Comparison of ENCODE assay signal across 11 mouse cellular contexts in the genomic region with DNA sequence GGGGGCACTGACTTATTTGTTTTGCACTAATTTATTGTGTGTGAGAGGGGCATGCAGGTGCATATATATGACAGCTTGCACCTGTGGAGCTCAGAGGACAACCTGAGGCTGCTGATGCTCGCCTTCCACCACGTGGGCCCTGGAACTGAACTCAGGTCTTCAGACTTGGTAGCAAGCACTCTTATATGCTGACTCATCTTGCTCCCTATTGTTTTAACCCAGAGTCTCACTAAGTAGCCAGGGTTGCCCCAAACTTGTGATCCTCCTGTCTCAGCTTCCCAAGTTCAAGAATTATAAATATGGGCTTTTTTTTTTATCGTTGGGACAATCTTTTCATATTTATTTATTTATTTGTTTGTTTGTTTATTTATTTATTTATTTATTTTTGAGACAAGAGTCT. TPM values are rescaled to one million over a fixed set of nuclear protein-coding genes. Genes with fewer than 3 reads are reported as not detected.
DNase-seq lines count a peak whose midpoint lies in the region; ATAC-seq and TF ChIP-seq lines count a peak whose summit lies in the region.
"Had no signal": no experiment of that assay in that cellular context is flagged by ENCODE, and none has a peak within 500 bp of the region (broad histone marks: within the 10 kb centered on the region; RNA-seq: fewer than 3 reads in every experiment).

No protein-coding gene starts in this region.

- H3K4me3 ChIP-seq in kidney, postnatal 0 days (replicated peaks; ENCODE audit: low read depth, low read length), result no peak overlapping the region
- peak overlapping the region; percentile 38; the same call in 1 of the 2 replicates for H3K4me3 ChIP-seq in forebrain, embryonic 11.5 days (ENCODE audit: low read depth, low read length)
- no peak overlapping the region; the same call in 1 of the 2 replicates for H3K4me3 ChIP-seq in hindbrain, postnatal 0 days (ENCODE audit: low read length)
- H3K4me3 ChIP-seq in neural tube, embryonic 13.5 days, result peak overlapping the region; percentile 44
- no peak overlapping the region for H3K4me3 ChIP-seq in cerebellum, adult 2 months (replicated peaks; ENCODE audit: insufficient read depth, low read depth, low read length)

- H3K36me3 ChIP-seq in kidney, postnatal 0 days (ENCODE audit: insufficient read depth, low read length), result no peaks in the 10 kb centered on the region
- no peaks in the 10 kb centered on the region for H3K36me3 ChIP-seq in forebrain, embryonic 11.5 days (ENCODE audit: control insufficient read depth, insufficient read depth, low read length)
- H3K36me3 ChIP-seq in hindbrain, postnatal 0 days (ENCODE audit: insufficient read depth, low read length), result no peaks in the 10 kb centered on the region
- H3K36me3 ChIP-seq in neural tube, embryonic 13.5 days, result no peaks in the 10 kb centered on the region
- H3K36me3 ChIP-seq: lung, embryonic 15.5 days had no signal

- TF ChIP-seq POLR2A in cerebellum, adult 2 months (IDR thresholded peaks at IDR 0.05; ENCODE audit: borderline replicate concordance, insufficient read depth, low read length), result no peak

- no peak for ATAC-seq in kidney, postnatal 0 days (replicated peaks; ENCODE audit: low FRiP score, low read depth)
- ATAC-seq in forebrain, embryonic 11.5 days (replicated peaks; ENCODE audit: low FRiP score), result no peak; the same call in 1 of the 2 replicates
- no peak for ATAC-seq in hindbrain, postnatal 0 days
- ATAC-seq in neural tube, embryonic 13.5 days (ENCODE audit: low read depth), result no peak

- no peak for DNase-seq in kidney, postnatal 0 days (ENCODE audit: low spot score)
- DNase-seq in kidney, postnatal 10 days, result no peak
- no peak for DNase-seq in forebrain, embryonic 11.5 days (ENCODE audit: low spot score)
- no peak for DNase-seq in hindbrain, postnatal 0 days (ENCODE audit: low spot score)
- DNase-seq in left cerebral cortex, adult 18-20 months (ENCODE audit: low spot score in 2 of 2), result no peak
- DNase-seq in cerebellum, adult 2 months, result no peak

- H3K4me1 ChIP-seq in kidney, postnatal 0 days (replicated peaks; ENCODE audit: insufficient read depth, low read length), result peaks cover 12% of the 10 kb centered on the region
- no peaks in the 10 kb centered on the region; the same call in 1 of the 2 replicates for H3K4me1 ChIP-seq in forebrain, embryonic 11.5 days (replicated peaks; ENCODE audit: control insufficient read depth, insufficient read depth, low read length)
- H3K4me1 ChIP-seq in hindbrain, postnatal 0 days (ENCODE audit: insufficient read depth, low read length), result peaks cover 6% of the 10 kb centered on the region; the same call in 1 of the 2 replicates
- peaks cover 13% of the 10 kb centered on the region for H3K4me1 ChIP-seq in neural tube, embryonic 13.5 days (replicated peaks)
- peaks cover 3% of the 10 kb centered on the region for H3K4me1 ChIP-seq in cerebellum, adult 2 months (ENCODE audit: control insufficient read depth, insufficient read depth, low read length)

- no peak for TF ChIP-seq CTCF in kidney, postnatal 0 days (IDR thresholded peaks at IDR 0.05; ENCODE audit: low read depth)
- TF ChIP-seq CTCF in hindbrain, postnatal 0 days (IDR thresholded peaks at IDR 0.05; ENCODE audit: low read depth), result no peak
- TF ChIP-seq CTCF in cerebellum, adult 2 months (IDR thresholded peaks at IDR 0.05; ENCODE audit: borderline replicate concordance, insufficient read depth, low read depth, low read length), result no peak

- 55% methylated on average over 3 of the region's 3 CpGs for WGBS in kidney, postnatal 0 days
- WGBS in forebrain, embryonic 11.5 days, result 54% methylated on average over 3 of the region's 3 CpGs
- 66% methylated on average over 3 of the region's 3 CpGs for WGBS in hindbrain, postnatal 0 days
- WGBS in neural tube, embryonic 13.5 days, result 59% methylated on average over 3 of the region's 3 CpGs
- 77% methylated on average over 3 of the region's 3 CpGs for WGBS in cerebellum, adult 2 months

- no peaks in the 10 kb centered on the region for H3K9me3 ChIP-seq in kidney, postnatal 0 days (replicated peaks; ENCODE audit: low read length)
- no peaks in the 10 kb centered on the region for H3K9me3 ChIP-seq in forebrain, embryonic 11.5 days (ENCODE audit: control insufficient read depth, low read length)
- no peaks in the 10 kb centered on the region for H3K9me3 ChIP-seq in hindbrain, postnatal 0 days (ENCODE audit: low read length)
- no peaks in the 10 kb centered on the region for H3K9me3 ChIP-seq in neural tube, embryonic 13.5 days
- H3K9me3 ChIP-seq: lung, embryonic 15.5 days had no signal

- no peak overlapping the region; the same call in 1 of the 2 replicates for H3K4me2 ChIP-seq in kidney, postnatal 0 days (ENCODE audit: low read length)
- H3K4me2 ChIP-seq in forebrain, embryonic 11.5 days (ENCODE audit: low read depth, low read length, severe bottlenecking), result peak overlapping the region; percentile 89
- peak overlapping the region; percentile 69 for H3K4me2 ChIP-seq in hindbrain, postnatal 0 days (ENCODE audit: low read depth, low read length)
- peak overlapping the region; percentile 69 for H3K4me2 ChIP-seq in neural tube, embryonic 13.5 days

- H3K27me3 ChIP-seq in kidney, postnatal 0 days (ENCODE audit: insufficient read depth, low read length), result no peaks in the 10 kb centered on the region
- no peaks in the 10 kb centered on the region for H3K27me3 ChIP-seq in forebrain, embryonic 11.5 days (ENCODE audit: control insufficient read depth, insufficient read depth, low read length)
- no peaks in the 10 kb centered on the region for H3K27me3 ChIP-seq in hindbrain, postnatal 0 days (ENCODE audit: insufficient read depth, low read length)
- no peaks in the 10 kb centered on the region for H3K27me3 ChIP-seq in neural tube, embryonic 13.5 days
- H3K27me3 ChIP-seq in cerebellum, adult 2 months (ENCODE audit: control insufficient read depth, insufficient read depth, low read length), result no peaks in the 10 kb centered on the region
- H3K27me3 ChIP-seq: lung, embryonic 15.5 days had no signal

- H3K27ac ChIP-seq in kidney, postnatal 0 days, result no peak overlapping the region
- no peak overlapping the region for H3K27ac ChIP-seq in forebrain, embryonic 11.5 days (ENCODE audit: low read depth, low read length)
- H3K27ac ChIP-seq in hindbrain, postnatal 0 days, result peak overlapping the region; percentile 82; the same call in 1 of the 2 replicates
- peak overlapping the region; percentile 79 for H3K27ac ChIP-seq in neural tube, embryonic 13.5 days (replicated peaks)
- H3K27ac ChIP-seq in cerebellum, adult 2 months (ENCODE audit: insufficient read depth, low read length), result no peak overlapping the region

- H3K9ac ChIP-seq in kidney, postnatal 0 days (ENCODE audit: low read depth, low read length), result 0 out of 2 replicates have a peak overlapping the region, but pooled peaks have one; percentile 53
- H3K9ac ChIP-seq in forebrain, embryonic 11.5 days (ENCODE audit: low read length), result no peak overlapping the region
- H3K9ac ChIP-seq in hindbrain, postnatal 0 days (replicated peaks; ENCODE audit: low read length), result peak overlapping the region; percentile 46
- H3K9ac ChIP-seq in neural tube, embryonic 13.5 days, result no peak overlapping the region

RNA-seq across cellular contexts. Expression of a gene that starts 28.1 kb away (rescaled TPM):
- polyA plus RNA-seq in kidney, postnatal 0 days (2015; fragmentation: Nextera tagmentation; extraction: Ambion mirVana), result 0.17 TPM in 1 of 2 replicates, not detected in the other
- 0.44 and 0.69 TPM in 2 replicates for polyA plus RNA-seq in forebrain, embryonic 11.5 days (2014; fragmentation: Nextera tagmentation; extraction: Ambion mirVana)
- 0.42 and 1.8 TPM in 2 replicates for total RNA-seq in hindbrain, postnatal 0 days (2014; rRNA removed)
- polyA plus RNA-seq in hindbrain, postnatal 0 days (2015; fragmentation: Nextera tagmentation; extraction: Ambion mirVana), result 0.14 and 2.0 TPM in 2 replicates
- polyA plus RNA-seq in neural tube, embryonic 13.5 days (2015; fragmentation: Nextera tagmentation; extraction: Ambion mirVana), result 0.22 and 0.85 TPM in 2 replicates
- under 1 TPM; 0.33 to 0.91 TPM for total RNA-seq in left cerebral cortex, adult 18-20 months (2021)
- 3.8 and 4.7 TPM in 2 replicates for polyA plus RNA-seq in cerebellum, adult 2 months (2012; rRNA removed)
- polyA plus RNA-seq: small intestine, adult 2 months had no signal

RNA-seq across cellular contexts. Expression of a gene that starts 29.1 kb away (rescaled TPM):
- 16.7 and 18.4 TPM in 2 replicates for polyA plus RNA-seq in kidney, postnatal 0 days (2015; fragmentation: Nextera tagmentation; extraction: Ambion mirVana)
- not detected in 2 replicates for polyA plus RNA-seq in forebrain, embryonic 11.5 days (2014; fragmentation: Nextera tagmentation; extraction: Ambion mirVana)
- not detected in 2 replicates for total RNA-seq in hindbrain, postnatal 0 days (2014; rRNA removed)
- polyA plus RNA-seq in hindbrain, postnatal 0 days (2015; fragmentation: Nextera tagmentation; extraction: Ambion mirVana), result not detected in 2 replicates
- 1.6 and 3.6 TPM in 2 replicates for polyA plus RNA-seq in neural tube, embryonic 13.5 days (2015; fragmentation: Nextera tagmentation; extraction: Ambion mirVana)
- total RNA-seq in left cerebral cortex, adult 18-20 months (2021), result not detected
- not detected in 2 replicates for polyA plus RNA-seq in cerebellum, adult 2 months (2012; rRNA removed)
- total RNA-seq: adrenal gland, adult 18-20 months; layer of hippocampus, postnatal 25 days had no signal

RNA-seq across cellular contexts. Expression of a gene that starts 31.6 kb away (rescaled TPM):
- polyA plus RNA-seq in kidney, postnatal 0 days (2015; fragmentation: Nextera tagmentation; extraction: Ambion mirVana), result 93.6 and 101 TPM in 2 replicates
- polyA plus RNA-seq in forebrain, embryonic 11.5 days (2014; fragmentation: Nextera tagmentation; extraction: Ambion mirVana), result 56.7 TPM in 2 replicates
- total RNA-seq in hindbrain, postnatal 0 days (2014; rRNA removed), result 170 and 354 TPM in 2 replicates
- polyA plus RNA-seq in hindbrain, postnatal 0 days (2015; fragmentation: Nextera tagmentation; extraction: Ambion mirVana), result 60.6 and 77.6 TPM in 2 replicates
- 40.1 and 41.6 TPM in 2 replicates for polyA plus RNA-seq in neural tube, embryonic 13.5 days (2015; fragmentation: Nextera tagmentation; extraction: Ambion mirVana)
- total RNA-seq in left cerebral cortex, adult 18-20 months (2021), result 10 to 100 TPM; 21.7 to 28.0 TPM
- 72.2 and 75.6 TPM in 2 replicates for polyA plus RNA-seq in cerebellum, adult 2 months (2012; rRNA removed)

RNA-seq across cellular contexts. Expression of a gene that starts 55.1 kb away (rescaled TPM):
- 148 and 160 TPM in 2 replicates for polyA plus RNA-seq in kidney, postnatal 0 days (2015; fragmentation: Nextera tagmentation; extraction: Ambion mirVana)
- polyA plus RNA-seq in forebrain, embryonic 11.5 days (2014; fragmentation: Nextera tagmentation; extraction: Ambion mirVana), result 107 and 108 TPM in 2 replicates
- total RNA-seq in hindbrain, postnatal 0 days (2014; rRNA removed), result 41.3 and 58.7 TPM in 2 replicates
- polyA plus RNA-seq in hindbrain, postnatal 0 days (2015; fragmentation: Nextera tagmentation; extraction: Ambion mirVana), result 117 and 119 TPM in 2 replicates
- polyA plus RNA-seq in neural tube, embryonic 13.5 days (2015; fragmentation: Nextera tagmentation; extraction: Ambion mirVana), result 101 and 124 TPM in 2 replicates
- total RNA-seq in left cerebral cortex, adult 18-20 months (2021), result 10 to 100 TPM; 42.0 to 45.8 TPM
- polyA plus RNA-seq in cerebellum, adult 2 months (2012; rRNA removed), result 78.4 and 84.2 TPM in 2 replicates

RNA-seq across cellular contexts. Expression of a gene that starts 55.7 kb away (rescaled TPM):
- polyA plus RNA-seq in kidney, postnatal 0 days (2015; fragmentation: Nextera tagmentation; extraction: Ambion mirVana), result 29.6 and 32.7 TPM in 2 replicates
- 49.8 and 54.5 TPM in 2 replicates for polyA plus RNA-seq in forebrain, embryonic 11.5 days (2014; fragmentation: Nextera tagmentation; extraction: Ambion mirVana)
- 241 and 252 TPM in 2 replicates for total RNA-seq in hindbrain, postnatal 0 days (2014; rRNA removed)
- 123 and 139 TPM in 2 replicates for polyA plus RNA-seq in hindbrain, postnatal 0 days (2015; fragmentation: Nextera tagmentation; extraction: Ambion mirVana)
- 127 and 134 TPM in 2 replicates for polyA plus RNA-seq in neural tube, embryonic 13.5 days (2015; fragmentation: Nextera tagmentation; extraction: Ambion mirVana)
- 100 to 1,000 TPM; 158 to 170 TPM for total RNA-seq in left cerebral cortex, adult 18-20 months (2021)
- polyA plus RNA-seq in cerebellum, adult 2 months (2012; rRNA removed), result 196 and 199 TPM in 2 replicates

Comparison
In these comparisons a context has a peak if more than half of its experiments do, and no peak if none do; other contexts are left out.
1. H3K27ac ChIP-seq: peak in hindbrain, postnatal 0 days (single experiment) and neural tube, embryonic 13.5 days (single experiment); none in kidney, postnatal 0 days (single experiment), forebrain, embryonic 11.5 days (single experiment) and cerebellum, adult 2 months (single experiment).
2. H3K4me3 ChIP-seq: peak in forebrain, embryonic 11.5 days (single experiment) and neural tube, embryonic 13.5 days (single experiment); none in kidney, postnatal 0 days (single experiment), hindbrain, postnatal 0 days (single experiment) and cerebellum, adult 2 months (single experiment).
3. H3K9ac ChIP-seq: peak in kidney, postnatal 0 days (single experiment) and hindbrain, postnatal 0 days (single experiment); none in forebrain, embryonic 11.5 days (single experiment) and neural tube, embryonic 13.5 days (single experiment).